Mouse (Mus musculus) heart, adult 2 months (tissue): ENCODE measurements around the gene S100a8. TPM values are rescaled to one million over a fixed set of nuclear protein-coding genes. Genes with fewer than 3 reads are reported as not detected.

Experiments used
- DNase-seq, 2 experiments: peaks; one replicate each; pipeline ENCODE4 v3.0.0; 2021
- H3K27ac ChIP-seq: fragments of 200-600 bp; 2 replicates; pipeline ENCODE4 v1.8.1; 2022
- H3K27me3 ChIP-seq: fragments of 200-500 bp; 2 replicates; pipeline ENCODE4 v1.6.1; 2012; ENCODE audit warnings: mild to moderate bottlenecking, low read length, inconsistent platforms, mixed read lengths; ENCODE audit not compliant: control insufficient read depth, insufficient read depth
- H3K36me3 ChIP-seq: fragments of 200-500 bp; 2 replicates; pipeline ENCODE4 v1.6.1; 2012; ENCODE audit warnings: low read length, inconsistent platforms; ENCODE audit not compliant: control insufficient read depth, insufficient read depth
- H3K4me1 ChIP-seq: fragments of 200-500 bp; 2 replicates; pipeline ENCODE4 v1.6.1; 2011; ENCODE audit warnings: low read length; ENCODE audit not compliant: control insufficient read depth, insufficient read depth
- H3K4me3 ChIP-seq: fragments of 200-600 bp; 2 replicates; pipeline ENCODE4 v1.8.1; 2022
- H3K79me2 ChIP-seq: fragments of 200-500 bp; replicated peaks from 2 replicates; pipeline ENCODE4 v1.6.1; 2012; ENCODE audit warnings: mild to moderate bottlenecking, inconsistent platforms, low read length, moderate library complexity, mixed read lengths; ENCODE audit not compliant: control insufficient read depth, insufficient read depth
- H3K9ac ChIP-seq: fragments of 200-500 bp; 2 replicates; pipeline ENCODE4 v1.6.1; 2012; ENCODE audit warnings: low read depth, mild to moderate bottlenecking, control low read depth, inconsistent platforms, low read length, mixed read lengths
- CTCF ChIP-seq: fragments of 200-600 bp; IDR thresholded peaks from 2 replicates; pipeline ENCODE4 v1.8.1; 2022; ENCODE audit warnings: antibody characterized with exemption, mild to moderate bottlenecking, moderate library complexity
- EP300 ChIP-seq: fragments of 200-500 bp; IDR thresholded peaks from 2 replicates; pipeline ENCODE4 v1.6.1; 2011; ENCODE audit warnings: low read depth, low read length, control low read depth; ENCODE audit not compliant: insufficient read depth
- POLR2A ChIP-seq: fragments of 200-500 bp; IDR thresholded peaks from 2 replicates; pipeline ENCODE4 v1.6.1; 2011; ENCODE audit warnings: mild to moderate bottlenecking, low read depth, low read length, control low read depth; ENCODE audit not compliant: insufficient read depth
- WGBS: fragments of 180-500 bp; shearing (Covaris S2); methylation state at CpG from one replicate; pipeline ENCODE4 v1.1.7; 2018; 5-methylcytosine and 5-hydroxymethylcytosine counted together
- intact Hi-C: fragments of 180-260 bp; cut with DNase I; formaldehyde crosslinking; loops from one replicate; pipeline ENCODE4 v1.15.1; 2025
- long read RNA-seq: library from polyadenylated mRNA; stranded (forward); transcript quantifications from one replicate; pipeline ENCODE4 v2.0.0, GENCODE M21; 2021
- polyA plus RNA-seq: library from polyadenylated mRNA; depleted of rRNA; stranded (reverse); fragments of >200 nt; gene quantifications from 2 replicates; pipeline ENCODE4 v1.2.3, GENCODE M21; 2012; rRNA removed
- total RNA-seq, 2 experiments: library from RNA; stranded (reverse); gene quantifications; 2 replicates each; pipeline ENCODE4 v1.2.3; 2021

S100a8 gene
- 1 to 10 TPM in 1 of 2 experiments, not detected in 1; 7.7 TPM for total RNA-seq
- polyA plus RNA-seq: 4.6 and 6.6 TPM in 2 replicates
- long read RNA-seq: 0 reads

DNA sequence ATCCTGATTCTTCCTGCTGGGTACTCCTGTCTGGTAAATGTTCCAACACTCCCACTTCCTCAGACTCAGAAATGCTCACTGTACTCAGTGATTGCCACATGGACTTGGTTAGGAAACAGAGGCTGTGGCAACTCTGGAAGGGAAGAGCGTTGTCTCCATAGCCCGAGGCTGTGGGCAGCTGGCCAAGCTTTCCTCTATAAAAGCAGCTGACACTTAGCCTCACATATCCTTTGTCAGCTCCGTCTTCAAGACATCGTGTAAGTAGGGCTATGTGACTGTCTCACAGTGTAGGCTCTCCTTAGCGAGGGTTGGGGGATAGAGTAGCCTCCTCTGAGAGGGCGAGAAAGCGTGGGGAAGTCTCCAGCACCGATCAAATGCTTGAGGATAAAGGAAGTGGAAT is at the start of gene S100a8:
S100a8 (plus strand) TSS at position 133 of the 400 bp plus-strand sequence.
- H3K79me2 ChIP-seq: no peaks in the 10 kb centered on the region
- H3K4me3 ChIP-seq: no peak within 1 kb of the TSS
- WGBS: 39% methylated on average over 8 of the region's 8 CpGs
- DNase-seq: peak in 1 of 2 experiments; percentile 19
- TF ChIP-seq POLR2A: no peak
- TF ChIP-seq CTCF: no peak
- TF ChIP-seq EP300: no peak
- H3K27ac ChIP-seq: no peak within 1 kb of the TSS
- intact Hi-C loops: no loop called here
- no peaks in the 10 kb centered on the region for H3K4me1 ChIP-seq
- no peak within 1 kb of the TSS for H3K9ac ChIP-seq
- H3K27me3 ChIP-seq: no peaks in the 10 kb centered on the region
- no peaks in the 10 kb centered on the region for H3K36me3 ChIP-seq

GRCm38 (mm10) chr3:90621552-90621951 is 47.2 kb upstream of the S100a8 start:
- Histone ChIP-seq H3K4me1 (peaks cover 2% of the 10 kb centered on the region), H3K9ac (no peak overlapping the region), H3K79me2 (no peaks in the 10 kb centered on the region), H3K27ac (no peak overlapping the region), H3K36me3 (no peaks in the 10 kb centered on the region), H3K4me3 (no peak overlapping the region), H3K27me3 (no peaks in the 10 kb centered on the region)
- WGBS: 42% methylated on average over 7 of the region's 7 CpGs
- intact Hi-C loops: no loop called here
- no peak for TF ChIP-seq CTCF
- TF ChIP-seq EP300: no peak
- no peak for TF ChIP-seq POLR2A
- DNase-seq: no peak

DNA sequence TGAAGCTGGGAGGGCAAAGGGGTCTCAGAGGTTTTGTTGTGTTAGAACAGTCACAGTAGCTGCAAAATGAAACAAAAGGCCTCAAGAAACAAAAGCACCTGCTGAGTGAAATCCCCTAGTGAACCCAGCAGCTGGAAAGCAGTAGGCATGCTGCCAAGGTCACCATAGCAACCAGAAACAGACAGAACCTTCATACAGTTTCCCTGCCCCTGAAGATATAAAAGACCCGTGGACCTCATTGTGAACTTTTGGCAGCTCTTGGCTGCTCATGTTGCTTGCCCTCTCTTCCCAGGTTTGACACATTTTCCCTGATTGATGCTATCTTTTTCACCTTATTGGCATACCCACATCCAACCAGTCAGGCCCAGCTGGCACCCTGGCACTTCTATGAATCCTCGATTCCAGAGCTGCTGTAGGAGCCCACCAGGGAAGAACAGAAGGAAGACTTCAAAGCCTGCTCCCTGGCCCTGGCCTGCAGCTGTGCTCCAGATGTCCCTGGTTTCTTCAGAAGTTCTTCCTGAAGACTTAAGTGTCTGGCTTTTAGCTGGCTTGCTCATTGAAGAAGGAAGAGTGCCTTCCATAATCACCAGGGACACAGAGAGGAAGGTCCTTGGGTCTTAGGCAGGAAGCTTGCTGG is 45.2 kb upstream of the S100a8 start:
- no peaks in the 10 kb centered on the region for H3K27me3 ChIP-seq
- H3K4me3 ChIP-seq: no peak overlapping the region
- H3K27ac ChIP-seq: no peak overlapping the region
- WGBS: 14% methylated on average over 2 of the region's 2 CpGs
- intact Hi-C loops: no loop called here
- H3K4me1 ChIP-seq: peaks cover 2% of the 10 kb centered on the region
- DNase-seq: peak; percentile 68 to 72
- H3K79me2 ChIP-seq: no peaks in the 10 kb centered on the region
- TF ChIP-seq CTCF (no peak), POLR2A (no peak), EP300 (no peak)
- no peaks in the 10 kb centered on the region for H3K36me3 ChIP-seq
- no peak overlapping the region for H3K9ac ChIP-seq

- H3K27me3 ChIP-seq: no peaks in the 10 kb centered on the region
- 74% methylated on average over 5 of the region's 5 CpGs for WGBS
- no peak overlapping the region for H3K4me3 ChIP-seq
- peaks cover 2% of the 10 kb centered on the region for H3K4me1 ChIP-seq
- no peaks in the 10 kb centered on the region for H3K79me2 ChIP-seq
- no peaks in the 10 kb centered on the region for H3K36me3 ChIP-seq
- DNase-seq: no peak
- TF ChIP-seq POLR2A (no peak), EP300 (no peak), CTCF (no peak)
- H3K27ac ChIP-seq: no peak overlapping the region
- H3K9ac ChIP-seq: no peak overlapping the region
- intact Hi-C loops: no loop called here
Observed at GRCm38 (mm10) chr3:90625496-90625895, 43.3 kb upstream of the S100a8 start.

DNA sequence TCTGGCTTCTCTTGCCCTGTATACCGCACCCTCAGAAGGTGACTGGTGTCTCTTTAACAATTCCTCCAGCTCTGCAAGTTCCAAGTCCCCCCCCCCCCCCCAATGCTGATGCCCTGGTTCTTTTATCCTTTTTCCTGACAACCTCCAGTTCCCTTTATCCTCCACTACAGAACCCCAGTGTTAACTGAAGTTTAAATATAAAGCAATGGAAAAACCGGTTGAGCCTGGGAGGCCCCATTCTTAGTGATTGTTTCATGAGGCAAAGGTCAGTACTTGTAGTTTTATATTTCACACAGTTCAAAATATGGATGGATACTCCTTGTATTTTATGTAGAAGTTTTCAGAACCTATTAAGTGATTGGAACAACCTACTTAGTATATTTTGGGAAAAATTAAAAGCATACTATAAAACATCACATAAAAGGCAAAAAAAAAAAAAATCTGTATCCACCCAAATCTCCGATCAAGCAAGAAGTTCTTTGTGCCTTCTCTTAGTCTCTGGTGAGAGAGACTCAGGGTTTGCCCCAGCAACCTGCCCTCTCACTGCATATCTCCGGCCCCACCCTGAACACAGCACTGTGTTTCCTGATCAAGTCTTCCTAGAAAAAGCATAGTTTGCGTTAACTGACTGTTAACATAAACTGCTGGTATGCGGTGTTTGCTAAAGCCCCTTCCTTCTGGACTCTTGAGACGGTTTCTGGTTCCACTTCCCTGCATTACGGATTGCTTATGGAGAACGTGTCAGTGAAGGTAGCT is 42.3 kb upstream of the S100a8 start:
- Histone ChIP-seq H3K9ac (no peak overlapping the region), H3K4me3 (no peak overlapping the region), H3K79me2 (no peaks in the 10 kb centered on the region), H3K4me1 (peaks cover 2% of the 10 kb centered on the region), H3K36me3 (no peaks in the 10 kb centered on the region), H3K27ac (no peak overlapping the region), H3K27me3 (no peaks in the 10 kb centered on the region)
- WGBS: 65% methylated on average over 9 of the region's 9 CpGs
- TF ChIP-seq POLR2A: no peak
- TF ChIP-seq EP300: no peak
- no peak for TF ChIP-seq CTCF
- intact Hi-C loops: no loop called here
- no peak for DNase-seq

DNA sequence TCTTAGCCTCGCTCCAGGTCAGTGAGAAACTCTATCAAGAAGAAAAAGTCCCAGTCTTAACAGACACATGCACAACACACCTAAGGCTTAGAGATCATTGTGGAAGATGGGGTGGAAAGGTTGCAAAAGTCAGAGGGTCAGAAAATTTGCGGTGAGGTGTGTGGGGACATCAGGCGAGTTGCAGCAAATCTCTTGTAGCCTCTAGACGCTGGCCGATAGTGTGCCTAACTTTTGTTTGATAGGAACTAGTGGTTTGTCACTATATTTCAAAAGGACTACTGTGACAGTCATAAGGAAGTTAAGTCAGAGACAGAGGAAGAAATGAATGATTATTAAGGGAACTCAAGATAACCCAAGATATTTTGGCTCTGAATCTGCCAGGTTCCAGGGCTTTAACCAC is 41.4 kb upstream of the S100a8 start:
- WGBS: 87% methylated on average over 5 of the region's 5 CpGs
- TF ChIP-seq EP300 (no peak), POLR2A (no peak), CTCF (no peak)

More for the DNA sequence above, 41.4 kb upstream of the S100a8 start:
- H3K9ac ChIP-seq: no peak overlapping the region
- no peaks in the 10 kb centered on the region for H3K36me3 ChIP-seq
- no peak overlapping the region for H3K27ac ChIP-seq
- no peak overlapping the region for H3K4me3 ChIP-seq
- peaks cover 2% of the 10 kb centered on the region for H3K4me1 ChIP-seq
- intact Hi-C loops: no loop called here
- no peak for DNase-seq
- no peaks in the 10 kb centered on the region for H3K27me3 ChIP-seq
- no peaks in the 10 kb centered on the region for H3K79me2 ChIP-seq
